Mouse (Mus musculus): ENCODE measurements around the gene Arntl. TPM values are rescaled to one million over a fixed set of nuclear protein-coding genes. Genes with fewer than 3 reads are reported as not detected.

Gene Arntl
- polyA plus RNA-seq, 1 experiment: 4.0 TPM

GRCm38 (mm10) chr7:113196171-113196570 lies 11.1 kb upstream of the Arntl start:
- H3K4me3 ChIP-seq (ENCODE audit: insufficient read depth, poor library complexity, severe bottlenecking): no peak overlapping the region
- no peaks in the 10 kb centered on the region for H3K27me3 ChIP-seq (ENCODE audit: control insufficient read depth, insufficient read depth, insufficient read length)
- H3ac ChIP-seq (ENCODE audit: control insufficient read depth, insufficient read length, low read depth): no peak overlapping the region
- TF ChIP-seq CTCF (IDR thresholded peaks at IDR 0.05; ENCODE audit: control insufficient read depth, insufficient read depth, insufficient read length): no peak
- no peak for TF ChIP-seq CEBPB (IDR thresholded peaks at IDR 0.05; ENCODE audit: low read depth)
- TF ChIP-seq MAX (IDR thresholded peaks at IDR 0.05): no peak
- TF ChIP-seq USF1 (IDR thresholded peaks at IDR 0.05; ENCODE audit: low read depth): no peak
- TF ChIP-seq MYOG (IDR thresholded peaks at IDR 0.05; ENCODE audit: control insufficient read depth, extremely low read depth, insufficient read length): no peak
- TF ChIP-seq MYOD1 (IDR thresholded peaks at IDR 0.05; ENCODE audit: control insufficient read depth, insufficient read length, low read depth): no peak
- no peaks in the 10 kb centered on the region for H3K36me3 ChIP-seq (ENCODE audit: control insufficient read depth, insufficient read depth)
- H3K79me2 ChIP-seq (ENCODE audit: control insufficient read depth, insufficient read depth): no peaks in the 10 kb centered on the region
- no peaks in the 10 kb centered on the region for H3K79me3 ChIP-seq (ENCODE audit: low read depth)

- H3K27me3 ChIP-seq (ENCODE audit: control insufficient read depth, insufficient read depth, insufficient read length): no peaks in the 10 kb centered on the region
Observed at GRCm38 (mm10) chr7:113197161-113197775, 10.0 kb upstream of the Arntl start.

GRCm38 (mm10) chr7:113201584-113201983 lies 5.7 kb upstream of the Arntl start:
- TF ChIP-seq CTCF (IDR thresholded peaks at IDR 0.05; ENCODE audit: control insufficient read depth, insufficient read depth, insufficient read length) (no peak), MYOD1 (IDR thresholded peaks at IDR 0.05; ENCODE audit: control insufficient read depth, insufficient read length, low read depth) (no peak), MYOG (IDR thresholded peaks at IDR 0.05; ENCODE audit: control insufficient read depth, extremely low read depth, insufficient read length) (no peak), MAX (IDR thresholded peaks at IDR 0.05) (no peak), FOSL1 (IDR thresholded peaks at IDR 0.05; ENCODE audit: insufficient read depth, low read length, poor library complexity, severe bottlenecking) (no peak), CEBPB (IDR thresholded peaks at IDR 0.05; ENCODE audit: low read depth) (no peak), USF1 (IDR thresholded peaks at IDR 0.05; ENCODE audit: low read depth) (no peak)
- no peaks in the 10 kb centered on the region for H3K79me2 ChIP-seq (ENCODE audit: control insufficient read depth, insufficient read depth)
- no peak overlapping the region for H3ac ChIP-seq (ENCODE audit: control insufficient read depth, insufficient read length, low read depth)
- H3K36me3 ChIP-seq (ENCODE audit: control insufficient read depth, insufficient read depth): no peaks in the 10 kb centered on the region
- H3K4me3 ChIP-seq (ENCODE audit: insufficient read depth, poor library complexity, severe bottlenecking): no peak overlapping the region
- H3K27me3 ChIP-seq (ENCODE audit: control insufficient read depth, insufficient read depth, insufficient read length): no peaks in the 10 kb centered on the region
- no peaks in the 10 kb centered on the region for H3K79me3 ChIP-seq (ENCODE audit: low read depth)

More at GRCm38 (mm10) chr7:113197161-113197775, 10.0 kb upstream of the Arntl start:
- H3ac ChIP-seq (ENCODE audit: control insufficient read depth, insufficient read length, low read depth): no peak overlapping the region
- H3K36me3 ChIP-seq (ENCODE audit: control insufficient read depth, insufficient read depth): no peaks in the 10 kb centered on the region
- no peaks in the 10 kb centered on the region for H3K79me3 ChIP-seq (ENCODE audit: low read depth)
- H3K4me3 ChIP-seq (ENCODE audit: insufficient read depth, poor library complexity, severe bottlenecking): no peak overlapping the region
- TF ChIP-seq CTCF (IDR thresholded peaks at IDR 0.05; ENCODE audit: control insufficient read depth, insufficient read depth, insufficient read length) (no peak), MAX (IDR thresholded peaks at IDR 0.05) (no peak), CEBPB (IDR thresholded peaks at IDR 0.05; ENCODE audit: low read depth) (no peak), MYOG (IDR thresholded peaks at IDR 0.05; ENCODE audit: control insufficient read depth, extremely low read depth, insufficient read length) (no peak), USF1 (IDR thresholded peaks at IDR 0.05; ENCODE audit: low read depth) (no peak), MYOD1 (IDR thresholded peaks at IDR 0.05; ENCODE audit: control insufficient read depth, insufficient read length, low read depth) (no peak), FOSL1 (IDR thresholded peaks at IDR 0.05; ENCODE audit: insufficient read depth, low read length, poor library complexity, severe bottlenecking) (no peak)
- no peaks in the 10 kb centered on the region for H3K79me2 ChIP-seq (ENCODE audit: control insufficient read depth, insufficient read depth)

- peaks cover 2% of the 10 kb centered on the region for H3K79me3 ChIP-seq (ENCODE audit: low read depth)
- H3K36me3 ChIP-seq (ENCODE audit: control insufficient read depth, insufficient read depth): no peaks in the 10 kb centered on the region
- peak overlapping the region; percentile 65 for H3ac ChIP-seq (ENCODE audit: control insufficient read depth, insufficient read length, low read depth)
- peaks cover 7% of the 10 kb centered on the region for H3K79me2 ChIP-seq (ENCODE audit: control insufficient read depth, insufficient read depth)
- TF ChIP-seq MYOD1 (IDR thresholded peaks at IDR 0.05; ENCODE audit: control insufficient read depth, insufficient read length, low read depth) (no peak), MAX (IDR thresholded peaks at IDR 0.05) (no peak), MYOG (IDR thresholded peaks at IDR 0.05; ENCODE audit: control insufficient read depth, extremely low read depth, insufficient read length) (no peak), FOSL1 (IDR thresholded peaks at IDR 0.05; ENCODE audit: insufficient read depth, low read length, poor library complexity, severe bottlenecking) (no peak), CEBPB (IDR thresholded peaks at IDR 0.05; ENCODE audit: low read depth) (no peak), CTCF (IDR thresholded peaks at IDR 0.05; ENCODE audit: control insufficient read depth, insufficient read depth, insufficient read length) (no peak), USF1 (IDR thresholded peaks at IDR 0.05; ENCODE audit: low read depth) (no peak)
- H3K4me3 ChIP-seq (ENCODE audit: insufficient read depth, poor library complexity, severe bottlenecking): peak overlapping the region; percentile 59
- H3K27me3 ChIP-seq (ENCODE audit: control insufficient read depth, insufficient read depth, insufficient read length): no peaks in the 10 kb centered on the region
Observed at GRCm38 (mm10) chr7:113207471-113208387, 464 bp downstream of the Arntl start.

- Histone ChIP-seq H3K4me3 (ENCODE audit: insufficient read depth, poor library complexity, severe bottlenecking) (peak overlapping the region; percentile 59), H3K79me2 (ENCODE audit: control insufficient read depth, insufficient read depth) (peaks cover 9% of the 10 kb centered on the region), H3K79me3 (ENCODE audit: low read depth) (peaks cover 2% of the 10 kb centered on the region), H3K27me3 (ENCODE audit: control insufficient read depth, insufficient read depth, insufficient read length) (no peaks in the 10 kb centered on the region), H3ac (ENCODE audit: control insufficient read depth, insufficient read length, low read depth) (peak overlapping the region; percentile 65), H3K36me3 (ENCODE audit: control insufficient read depth, insufficient read depth) (no peaks in the 10 kb centered on the region)
- no peak for TF ChIP-seq CEBPB (IDR thresholded peaks at IDR 0.05; ENCODE audit: low read depth)
- TF ChIP-seq MAX (IDR thresholded peaks at IDR 0.05): no peak
- TF ChIP-seq CTCF (IDR thresholded peaks at IDR 0.05; ENCODE audit: control insufficient read depth, insufficient read depth, insufficient read length): no peak
- TF ChIP-seq USF1 (IDR thresholded peaks at IDR 0.05; ENCODE audit: low read depth): no peak
- no peak for TF ChIP-seq MYOG (IDR thresholded peaks at IDR 0.05; ENCODE audit: control insufficient read depth, extremely low read depth, insufficient read length)
- no peak for TF ChIP-seq MYOD1 (IDR thresholded peaks at IDR 0.05; ENCODE audit: control insufficient read depth, insufficient read length, low read depth)
- TF ChIP-seq FOSL1 (IDR thresholded peaks at IDR 0.05; ENCODE audit: insufficient read depth, low read length, poor library complexity, severe bottlenecking): no peak
Observed at GRCm38 (mm10) chr7:113208388-113208753, 1.1 kb downstream of the Arntl start.

All from C2C12 (cell line).